Mouse (Mus musculus) heart, embryonic 15.5 days (tissue): ENCODE results near the gene Pus3. TPM values are rescaled to one million over a fixed set of nuclear protein-coding genes. Genes with fewer than 3 reads are reported as not detected.
A peak's percentile ranks its signal among the peaks of the same experiment; 100 is the strongest.

Source experiments
- ATAC-seq: fragments of 200-750 bp; cut with Nextera tagmentation; replicated peaks from 2 replicates; pipeline ENCODE4 v1.8.0; 2017; ENCODE audit warnings: low read depth, moderate TSS enrichment; ENCODE audit not compliant: insufficient number of reproducible peaks, insufficient read depth, low FRiP score
- H3K27ac ChIP-seq: fragments of 300-500 bp; sonication (generic); 2 replicates; pipeline ENCODE4 v1.5.1; 2015; ENCODE audit warnings: mild to moderate bottlenecking, inconsistent platforms
- H3K27me3 ChIP-seq: fragments of 300-500 bp; sonication (generic); 2 replicates; pipeline ENCODE4 v1.6.1; 2015; ENCODE audit warnings: inconsistent platforms
- H3K36me3 ChIP-seq: fragments of 300-500 bp; sonication (generic); 2 replicates; pipeline ENCODE4 v1.6.1; 2015; ENCODE audit warnings: mild to moderate bottlenecking, inconsistent platforms
- H3K4me1 ChIP-seq: fragments of 300-500 bp; sonication (generic); replicated peaks from 2 replicates; pipeline ENCODE4 v1.6.1; 2015; ENCODE audit warnings: inconsistent platforms
- H3K4me2 ChIP-seq: fragments of 300-500 bp; sonication (generic); 2 replicates; pipeline ENCODE4 v1.6.1; 2015; ENCODE audit warnings: inconsistent platforms, mild to moderate bottlenecking, moderate library complexity
- H3K4me3 ChIP-seq: fragments of 300-500 bp; sonication (generic); 2 replicates; pipeline ENCODE4 v1.5.1; 2015; ENCODE audit warnings: mild to moderate bottlenecking, inconsistent platforms
- H3K9ac ChIP-seq: fragments of 300-500 bp; sonication (generic); 2 replicates; pipeline ENCODE4 v1.6.1; 2015; ENCODE audit warnings: mild to moderate bottlenecking, inconsistent platforms
- H3K9me3 ChIP-seq: fragments of 300-500 bp; sonication (generic); replicated peaks from 2 replicates; pipeline ENCODE4 v1.6.1; 2016; ENCODE audit warnings: inconsistent platforms
- WGBS: fragments of 180-500 bp; shearing (Covaris S2); methylation state at CpG from one replicate; pipeline ENCODE4 v1.1.7; 2015; ENCODE audit warnings: mixed read lengths; 5-methylcytosine and 5-hydroxymethylcytosine counted together
- polyA plus RNA-seq: library from polyadenylated mRNA; unstranded; fragments of >200 nt; fragmentation: Nextera tagmentation; extraction: Ambion mirVana; gene quantifications from 2 replicates; pipeline ENCODE4 v1.2.1, GENCODE M21; 2015

Pus3 gene
- 11.1 and 12.1 TPM in 2 replicates for polyA plus RNA-seq

GRCm38 (mm10) chr9:35558257-35559008, at the start of gene Pus3, which contains the start of gene Ddx25:
Pus3 (plus strand) TSS chr9:35558595.
Ddx25 (minus strand) TSS chr9:35558528.
- Histone ChIP-seq H3K27me3 (peaks cover 7% of the 10 kb centered on the region; the same call in 1 of the 2 replicates), H3K9ac (peak within 1 kb of the TSS; percentile 61), H3K4me3 (peak within 1 kb of the TSS; percentile 75), H3K27ac (peak within 1 kb of the TSS; percentile 53), H3K9me3 (no peaks in the 10 kb centered on the region), H3K4me1 (peaks cover 24% of the 10 kb centered on the region), H3K4me2 (peak within 1 kb of the TSS; percentile 100), H3K36me3 (peaks cover 13% of the 10 kb centered on the region; the same call in 1 of the 2 replicates)
- ATAC-seq = peak; percentile 61; the same call in 1 of the 2 replicates
- WGBS = 2% methylated on average over 57 of the region's 59 CpGs

GRCm38 (mm10) chr9:35513900-35514299, 44.5 kb upstream of the Pus3 start:
- 74% methylated on average over 4 of the region's 4 CpGs for WGBS
- 0 out of 2 replicates have a peak, but pooled peaks cover 3% of the 10 kb centered on the region for H3K27me3 ChIP-seq
- no peak overlapping the region for H3K4me3 ChIP-seq
- H3K4me1 ChIP-seq = peaks cover 4% of the 10 kb centered on the region
- no peak overlapping the region for H3K4me2 ChIP-seq
- no peak for ATAC-seq
- no peaks in the 10 kb centered on the region for H3K36me3 ChIP-seq
- no peak overlapping the region for H3K9ac ChIP-seq
- H3K9me3 ChIP-seq = no peaks in the 10 kb centered on the region
- no peak overlapping the region for H3K27ac ChIP-seq

GRCm38 (mm10) chr9:35516182-35516581, 42.2 kb upstream of the Pus3 start:
- no peak overlapping the region for H3K4me3 ChIP-seq
- no peak overlapping the region for H3K4me2 ChIP-seq
- ATAC-seq = no peak
- 0 out of 2 replicates have a peak, but pooled peaks cover 3% of the 10 kb centered on the region for H3K27me3 ChIP-seq
- no peak overlapping the region for H3K9ac ChIP-seq
- H3K27ac ChIP-seq = no peak overlapping the region
- H3K36me3 ChIP-seq = no peaks in the 10 kb centered on the region
- 81% methylated on average over 5 of the region's 5 CpGs for WGBS
- no peaks in the 10 kb centered on the region for H3K9me3 ChIP-seq
- no peaks in the 10 kb centered on the region for H3K4me1 ChIP-seq

GRCm38 (mm10) chr9:35516711-35517110, 41.7 kb upstream of the Pus3 start:
- Histone ChIP-seq H3K4me1 (no peaks in the 10 kb centered on the region), H3K9ac (no peak overlapping the region), H3K4me3 (no peak overlapping the region), H3K27me3 (0 out of 2 replicates have a peak, but pooled peaks cover 3% of the 10 kb centered on the region), H3K27ac (no peak overlapping the region), H3K36me3 (no peaks in the 10 kb centered on the region), H3K4me2 (no peak overlapping the region), H3K9me3 (no peaks in the 10 kb centered on the region)
- no peak for ATAC-seq
- WGBS = 87% methylated on average over 16 of the region's 16 CpGs

GRCm38 (mm10) chr9:35518169-35518568, 40.2 kb upstream of the Pus3 start, which contains the start of gene Gm1113:
Gm1113 (minus strand) TSS chr9:35518269.
- ATAC-seq = no peak
- H3K9me3 ChIP-seq = no peaks in the 10 kb centered on the region

GRCm38 (mm10) chr9:35520631-35521348, 37.6 kb upstream of the Pus3 start:
- H3K9ac ChIP-seq = no peak overlapping the region
- H3K4me1 ChIP-seq = peaks cover 16% of the 10 kb centered on the region
- H3K4me2 ChIP-seq = no peak overlapping the region
- no peaks in the 10 kb centered on the region for H3K9me3 ChIP-seq
- WGBS = 72% methylated on average over 6 of the region's 6 CpGs
- no peaks in the 10 kb centered on the region for H3K27me3 ChIP-seq
- ATAC-seq = no peak
- no peaks in the 10 kb centered on the region for H3K36me3 ChIP-seq
- no peak overlapping the region for H3K27ac ChIP-seq
- no peak overlapping the region for H3K4me3 ChIP-seq

More at GRCm38 (mm10) chr9:35518169-35518568, 40.2 kb upstream of the Pus3 start, which contains the start of gene Gm1113:
- H3K27ac ChIP-seq = no peak within 1 kb of the TSS
- H3K4me1 ChIP-seq = peaks cover 4% of the 10 kb centered on the region; the same call in 1 of the 2 replicates
- no peaks in the 10 kb centered on the region for H3K27me3 ChIP-seq
- 80% methylated on average over 3 of the region's 3 CpGs for WGBS
- no peaks in the 10 kb centered on the region for H3K36me3 ChIP-seq
- no peak within 1 kb of the TSS for H3K4me3 ChIP-seq
- H3K4me2 ChIP-seq = no peak within 1 kb of the TSS
- H3K9ac ChIP-seq = no peak within 1 kb of the TSS

GRCm38 (mm10) chr9:35522241-35522640, 36.2 kb upstream of the Pus3 start:
- Histone ChIP-seq H3K9me3 (no peaks in the 10 kb centered on the region), H3K4me3 (no peak overlapping the region), H3K27me3 (no peaks in the 10 kb centered on the region), H3K4me2 (no peak overlapping the region), H3K36me3 (no peaks in the 10 kb centered on the region), H3K4me1 (peaks cover 16% of the 10 kb centered on the region), H3K9ac (no peak overlapping the region), H3K27ac (no peak overlapping the region)
- 69% methylated on average over 2 of the region's 2 CpGs for WGBS
- ATAC-seq = no peak

GRCm38 (mm10) chr9:35522821-35523515, 35.4 kb upstream of the Pus3 start:
- Histone ChIP-seq H3K9me3 (no peaks in the 10 kb centered on the region), H3K27me3 (no peaks in the 10 kb centered on the region), H3K27ac (peak overlapping the region; percentile 70; the same call in 1 of the 2 replicates), H3K4me2 (no peak overlapping the region), H3K9ac (no peak overlapping the region), H3K4me1 (peaks cover 16% of the 10 kb centered on the region), H3K36me3 (no peaks in the 10 kb centered on the region), H3K4me3 (no peak overlapping the region)
- WGBS = 58% methylated on average over 1 of the region's 1 CpGs
- ATAC-seq = no peak

GRCm38 (mm10) chr9:35523541-35523940, 34.9 kb upstream of the Pus3 start:
- 52% methylated on average over 5 of the region's 5 CpGs for WGBS
- Histone ChIP-seq H3K4me2 (peak overlapping the region; percentile 30; the same call in 1 of the 2 replicates), H3K4me3 (no peak overlapping the region)

GRCm38 (mm10) chr9:35523941-35524411, 34.4 kb upstream of the Pus3 start:
- H3K27ac ChIP-seq = peak overlapping the region; percentile 70

More at GRCm38 (mm10) chr9:35523541-35523940, 34.9 kb upstream of the Pus3 start:
- no peaks in the 10 kb centered on the region for H3K27me3 ChIP-seq
- H3K36me3 ChIP-seq = no peaks in the 10 kb centered on the region
- H3K27ac ChIP-seq = peak overlapping the region; percentile 70
- peak; percentile 83 for ATAC-seq
- peaks cover 16% of the 10 kb centered on the region for H3K4me1 ChIP-seq
- H3K9ac ChIP-seq = no peak overlapping the region
- no peaks in the 10 kb centered on the region for H3K9me3 ChIP-seq

More at GRCm38 (mm10) chr9:35523941-35524411, 34.4 kb upstream of the Pus3 start:
- Histone ChIP-seq H3K36me3 (no peaks in the 10 kb centered on the region), H3K4me3 (no peak overlapping the region), H3K4me2 (peak overlapping the region; percentile 30; the same call in 1 of the 2 replicates), H3K9me3 (no peaks in the 10 kb centered on the region), H3K27me3 (no peaks in the 10 kb centered on the region), H3K4me1 (peaks cover 16% of the 10 kb centered on the region), H3K9ac (no peak overlapping the region)
- 0 out of 2 replicates have a peak, but pooled peaks have one; percentile 53 for ATAC-seq
- 16% methylated on average over 7 of the region's 7 CpGs for WGBS
